25 mouse cellular contexts compared by ENCODE assay signal in genomic region chr14:47890251-47891198, GRCm38 (mm10).
DNase-seq lines count a peak whose midpoint lies in the region; ATAC-seq and TF ChIP-seq lines count a peak whose summit lies in the region.
"Had no signal": no experiment of that assay in that cellular context is flagged by ENCODE, and none has a peak within 500 bp of the region (broad histone marks: within the 10 kb centered on the region; RNA-seq: fewer than 3 reads in every experiment).

No protein-coding gene starts in this region.

- no peak overlapping the region for H3K4me2 ChIP-seq in midbrain, embryonic 12.5 days (replicated peaks)
- no peak overlapping the region for H3K4me2 ChIP-seq in forebrain, embryonic 11.5 days (ENCODE audit: low read depth, low read length, severe bottlenecking)
- no peak overlapping the region for H3K4me2 ChIP-seq in forebrain, postnatal 0 days (ENCODE audit: low read depth)
- H3K4me2 ChIP-seq: heart, embryonic 12.5 days; limb, embryonic 13.5 days; liver, embryonic 12.5 days; midbrain, embryonic 11.5 days had no signal

- TF ChIP-seq POLR2A in brain, embryonic 14.5 days (IDR thresholded peaks at IDR 0.05; ENCODE audit: borderline replicate concordance, extremely low read depth, insufficient read depth, insufficient read length, poor library complexity, severe bottlenecking) = no peak

- no peak for DNase-seq in midbrain, embryonic 10.5 days (ENCODE audit: low spot score)
- peak; percentile 93 for DNase-seq in brain, embryonic 14.5 days (ENCODE audit: low read depth)
- no peak for DNase-seq in forebrain, embryonic 11.5 days (ENCODE audit: low spot score)
- DNase-seq in forebrain, postnatal 0 days = peak; percentile 6
- no peak for DNase-seq in c-Kit-positive CD71-positive TER-119-positive erythroid progenitor cells, embryonic 14.5 days (ENCODE audit: low spot score)
- DNase-seq in adrenal gland, adult (ENCODE audit: inconsistent age in 2 of 2, low spot score in 1 of 2) = no peak
- DNase-seq: adrenal gland, postnatal 10 days; cerebellum, adult 8-10 months; gastrocnemius, postnatal 25 days; heart, adult 18-20 months; heart, postnatal 10 days; kidney, postnatal 4 days; lung, adult 18-20 months; lung, postnatal 10 days; right cerebral cortex, postnatal 14 days; spleen, adult 18-20 months; thymus, postnatal 14 days had no signal

- H3K4me3 ChIP-seq in midbrain, embryonic 12.5 days = no peak overlapping the region
- no peak overlapping the region for H3K4me3 ChIP-seq in midbrain, embryonic 10.5 days
- H3K4me3 ChIP-seq in forebrain, embryonic 11.5 days (ENCODE audit: low read depth, low read length) = no peak overlapping the region
- no peak overlapping the region for H3K4me3 ChIP-seq in forebrain, postnatal 0 days (ENCODE audit: low read depth, low read length)
- H3K4me3 ChIP-seq: heart, embryonic 12.5 days; limb, embryonic 13.5 days; liver, embryonic 12.5 days; myocyte had no signal

- H3K9ac ChIP-seq in midbrain, embryonic 12.5 days (replicated peaks) = no peak overlapping the region
- no peak overlapping the region for H3K9ac ChIP-seq in forebrain, embryonic 11.5 days (ENCODE audit: low read length)
- no peak overlapping the region for H3K9ac ChIP-seq in forebrain, postnatal 0 days
- H3K9ac ChIP-seq: heart, embryonic 12.5 days; limb, embryonic 13.5 days; liver, embryonic 12.5 days had no signal

- 69% methylated on average over 9 of the region's 9 CpGs for WGBS in midbrain, embryonic 12.5 days
- WGBS in midbrain, embryonic 10.5 days = 84% methylated on average over 9 of the region's 9 CpGs
- 58% methylated on average over 9 of the region's 9 CpGs for WGBS in forebrain, embryonic 11.5 days
- 25% methylated on average over 9 of the region's 9 CpGs for WGBS in forebrain, postnatal 0 days

- TF ChIP-seq CTCF in brain, embryonic 14.5 days (IDR thresholded peaks at IDR 0.05; ENCODE audit: borderline replicate concordance, extremely low read depth, insufficient read depth, insufficient read length) = no peak
- TF ChIP-seq CTCF in forebrain, postnatal 0 days (IDR thresholded peaks at IDR 0.05; ENCODE audit: low read depth) = no peak

- no peak overlapping the region for H3K27ac ChIP-seq in midbrain, embryonic 12.5 days (replicated peaks)
- no peak overlapping the region for H3K27ac ChIP-seq in midbrain, embryonic 10.5 days (replicated peaks)
- H3K27ac ChIP-seq in forebrain, embryonic 11.5 days (ENCODE audit: low read depth, low read length) = no peak overlapping the region
- no peak overlapping the region for H3K27ac ChIP-seq in forebrain, postnatal 0 days (ENCODE audit: low read depth, low read length)
- H3K27ac ChIP-seq: limb, embryonic 13.5 days; liver, embryonic 12.5 days had no signal

- peaks cover 17% of the 10 kb centered on the region; the same call in 1 of the 2 replicates for H3K4me1 ChIP-seq in midbrain, embryonic 12.5 days
- H3K4me1 ChIP-seq in midbrain, embryonic 10.5 days = peaks cover 13% of the 10 kb centered on the region
- no peaks in the 10 kb centered on the region for H3K4me1 ChIP-seq in forebrain, embryonic 11.5 days (replicated peaks; ENCODE audit: control insufficient read depth, insufficient read depth, low read length)
- no peaks in the 10 kb centered on the region for H3K4me1 ChIP-seq in forebrain, postnatal 0 days (ENCODE audit: insufficient read depth)
- H3K4me1 ChIP-seq: heart, embryonic 12.5 days; liver, embryonic 12.5 days had no signal

- no peaks in the 10 kb centered on the region for H3K9me3 ChIP-seq in midbrain, embryonic 12.5 days
- H3K9me3 ChIP-seq in midbrain, embryonic 10.5 days (replicated peaks) = no peaks in the 10 kb centered on the region
- no peaks in the 10 kb centered on the region for H3K9me3 ChIP-seq in forebrain, embryonic 11.5 days (ENCODE audit: control insufficient read depth, low read length)
- H3K9me3 ChIP-seq in forebrain, postnatal 0 days (ENCODE audit: low read length) = no peaks in the 10 kb centered on the region
- H3K9me3 ChIP-seq: heart, embryonic 12.5 days; limb, embryonic 13.5 days; liver, embryonic 12.5 days had no signal

- no peaks in the 10 kb centered on the region for H3K27me3 ChIP-seq in midbrain, embryonic 12.5 days
- no peaks in the 10 kb centered on the region; the same call in 1 of the 2 replicates for H3K27me3 ChIP-seq in midbrain, embryonic 10.5 days (ENCODE audit: low read depth, poor library complexity, severe bottlenecking)
- H3K27me3 ChIP-seq in forebrain, embryonic 11.5 days (ENCODE audit: control insufficient read depth, insufficient read depth, low read length) = no peaks in the 10 kb centered on the region
- no peaks in the 10 kb centered on the region for H3K27me3 ChIP-seq in forebrain, postnatal 0 days (ENCODE audit: insufficient read depth, low read length)
- H3K27me3 ChIP-seq: heart, embryonic 12.5 days; liver, embryonic 12.5 days had no signal

- ATAC-seq in midbrain, embryonic 12.5 days (ENCODE audit: low FRiP score, low read depth) = peak; percentile 49; the same call in 1 of the 2 replicates
- peak; percentile 80; the same call in 1 of the 2 replicates for ATAC-seq in forebrain, embryonic 11.5 days (replicated peaks; ENCODE audit: low FRiP score)
- no peak; the same call in 1 of the 2 replicates for ATAC-seq in forebrain, postnatal 0 days
- ATAC-seq: activated CD4-positive, CD25-positive, alpha-beta regulatory T cell, adult 4 months; intestine, postnatal 0 days; liver, embryonic 12.5 days had no signal

- no peaks in the 10 kb centered on the region for H3K36me3 ChIP-seq in midbrain, embryonic 12.5 days
- H3K36me3 ChIP-seq in midbrain, embryonic 10.5 days = no peaks in the 10 kb centered on the region
- H3K36me3 ChIP-seq in forebrain, embryonic 11.5 days (ENCODE audit: control insufficient read depth, insufficient read depth, low read length) = no peaks in the 10 kb centered on the region
- H3K36me3 ChIP-seq in forebrain, postnatal 0 days (ENCODE audit: insufficient read depth) = no peaks in the 10 kb centered on the region
- H3K36me3 ChIP-seq: heart, embryonic 12.5 days; limb, embryonic 13.5 days; liver, embryonic 12.5 days had no signal

Comparison
In these comparisons a context has a peak if more than half of its experiments do, and no peak if none do; other contexts are left out.
1. DNase-seq: peak in brain, embryonic 14.5 days (single experiment) and forebrain, postnatal 0 days (single experiment); none in midbrain, embryonic 10.5 days (single experiment), forebrain, embryonic 11.5 days (single experiment), c-Kit-positive CD71-positive TER-119-positive erythroid progenitor cells, embryonic 14.5 days (single experiment) and adrenal gland, adult (0 of 2).